Mouse (Mus musculus) olfactory bulb, adult 2 months (tissue): Measurements from ENCODE around the gene Camkmt.

Experiments
- CTCF ChIP-seq: fragments of 200-500 bp; IDR thresholded peaks from 2 replicates; pipeline ENCODE4 v1.5.1; 2012; ENCODE audit warnings: low read depth, mild to moderate bottlenecking, low read length, moderate library complexity; ENCODE audit not compliant: insufficient read depth
- POLR2A ChIP-seq: fragments of 200-500 bp; IDR thresholded peaks from 2 replicates; pipeline ENCODE4 v1.6.1; 2012; ENCODE audit warnings: mild to moderate bottlenecking, low read depth, low read length, moderate library complexity; ENCODE audit not compliant: insufficient read depth

- no peak for TF ChIP-seq POLR2A
- TF ChIP-seq CTCF, result no peak
Measured at GRCm38 (mm10) chr17:85163272-85163610, 72.9 kb downstream of the Camkmt start.
